Mouse (Mus musculus): ENCODE data around the gene Gm8897.
"Not testable (repeated sequence)": the region's sequence is repeated elsewhere in the genome, so short reads cannot be mapped to it uniquely, and the experiment has no call there.

Gm8897 gene

GRCm38 (mm10) chr5:11416118-11416517 lies at the start of gene Gm8897:
Gene Gm8897 (plus strand): TSS chr5:11416418.
- not testable (repeated sequence) for DNase-seq (ENCODE audit: low spot score in 2 of 2)

DNA sequence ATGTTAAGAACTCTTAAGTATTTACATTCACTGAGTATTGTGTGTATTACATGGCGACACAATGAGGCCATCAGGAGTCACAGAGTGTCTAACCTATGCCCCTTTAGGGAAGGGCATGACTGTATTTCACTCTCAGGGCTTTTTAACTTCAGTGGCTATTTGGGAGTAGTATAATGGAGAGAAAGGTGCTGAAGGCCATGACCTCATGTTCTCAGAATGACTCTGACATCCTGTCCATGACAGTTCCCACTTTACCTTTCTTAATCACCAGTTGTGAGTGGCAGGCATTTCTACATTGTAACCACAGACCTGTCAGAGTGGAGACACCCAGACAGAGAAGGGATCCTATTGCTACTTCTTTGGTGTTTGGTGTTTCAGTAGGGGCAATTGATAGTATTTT lies 473 bp downstream of the Gm8897 start:
- DNase-seq (ENCODE audit: low spot score in 2 of 2): not testable (repeated sequence)

Measured in spleen, postnatal 10 days (tissue).